Mouse (Mus musculus) neural tube, embryonic 12.5 days (tissue): ENCODE results near the gene Comt. TPM values are rescaled to one million over a fixed set of nuclear protein-coding genes. Genes with fewer than 3 reads are reported as not detected.

Experiments used
- ATAC-seq: fragments of 200-750 bp; cut with Nextera tagmentation; 2 replicates; pipeline ENCODE4 v1.8.0; 2017; ENCODE audit warnings: low read depth, mild to moderate bottlenecking, moderate TSS enrichment, moderate library complexity; ENCODE audit not compliant: low FRiP score
- H3K27ac ChIP-seq: fragments of 300-500 bp; sonication (generic); 2 replicates; pipeline ENCODE4 v1.5.1; 2016
- H3K27me3 ChIP-seq: fragments of 300-500 bp; sonication (generic); replicated peaks from 2 replicates; pipeline ENCODE4 v1.6.1; 2016; ENCODE audit warnings: mild to moderate bottlenecking
- H3K36me3 ChIP-seq: fragments of 300-500 bp; sonication (generic); 2 replicates; pipeline ENCODE4 v1.6.1; 2016; ENCODE audit warnings: mild to moderate bottlenecking
- H3K4me1 ChIP-seq: fragments of 300-500 bp; sonication (generic); 2 replicates; pipeline ENCODE4 v1.6.1; 2016
- H3K4me2 ChIP-seq: fragments of 300-500 bp; sonication (generic); replicated peaks from 2 replicates; pipeline ENCODE4 v1.6.1; 2016; ENCODE audit warnings: mild to moderate bottlenecking
- H3K4me3 ChIP-seq: fragments of 300-500 bp; sonication (generic); 2 replicates; pipeline ENCODE4 v1.5.1; 2016
- H3K9ac ChIP-seq: fragments of 300-500 bp; sonication (generic); 2 replicates; pipeline ENCODE4 v1.6.1; 2016; ENCODE audit warnings: mild to moderate bottlenecking
- H3K9me3 ChIP-seq: fragments of 300-500 bp; sonication (generic); 2 replicates; pipeline ENCODE4 v1.6.1; 2016; ENCODE audit warnings: mild to moderate bottlenecking
- WGBS: fragments of 180-500 bp; shearing (Covaris S2); methylation state at CpG from one replicate; pipeline ENCODE4 v1.1.7; 2016; 5-methylcytosine and 5-hydroxymethylcytosine counted together
- polyA plus RNA-seq: library from polyadenylated mRNA; unstranded; fragments of >200 nt; fragmentation: Nextera tagmentation; extraction: Ambion mirVana; gene quantifications from 2 replicates; pipeline ENCODE4 v1.2.1, GENCODE M21; 2016

Gene Comt
- polyA plus RNA-seq, 1 experiment from 2014 or later: 68.6 TPM

- WGBS: 14% methylated on average over 12 of the region's 12 CpGs
- peaks cover 16% of the 10 kb centered on the region for H3K4me1 ChIP-seq
- ATAC-seq: peak; percentile 27; the same call in 1 of the 2 replicates
- H3K27ac ChIP-seq: no peak overlapping the region
- H3K4me3 ChIP-seq: no peak overlapping the region
- peaks cover 4% of the 10 kb centered on the region; the same call in 1 of the 2 replicates for H3K27me3 ChIP-seq
- H3K36me3 ChIP-seq: no peaks in the 10 kb centered on the region
- no peaks in the 10 kb centered on the region for H3K9me3 ChIP-seq
- H3K4me2 ChIP-seq: peak overlapping the region; percentile 44
- H3K9ac ChIP-seq: 0 out of 2 replicates have a peak overlapping the region, but pooled peaks have one; percentile 14
Measured at GRCm38 (mm10) chr16:18459335-18459954, 32.8 kb upstream of the Comt start.

DNA sequence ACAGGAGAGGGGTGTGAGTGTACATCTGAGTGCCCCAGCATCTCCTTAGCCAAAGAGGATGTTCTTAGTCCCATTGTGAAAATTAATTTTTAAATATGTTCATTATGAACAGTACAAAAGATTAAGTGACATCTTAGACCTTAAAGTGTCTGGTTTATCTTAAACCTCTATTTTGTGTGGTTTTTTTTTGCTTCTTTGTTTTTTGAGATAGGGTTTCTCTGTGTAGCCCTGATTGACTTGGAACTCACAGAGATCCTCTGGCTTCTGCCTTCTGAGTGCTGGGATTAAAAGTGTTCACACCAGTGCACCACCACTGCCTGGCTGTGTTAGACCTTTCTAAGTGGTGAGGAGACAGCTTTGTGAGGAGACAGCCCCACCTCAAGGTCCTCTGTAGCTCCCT is 32.0 kb upstream of the Comt start:
- peaks cover 4% of the 10 kb centered on the region; the same call in 1 of the 2 replicates for H3K27me3 ChIP-seq

GRCm38 (mm10) chr16:18455407-18455806 is 28.8 kb upstream of the Comt start:
- H3K27ac ChIP-seq: no peak overlapping the region
- H3K9ac ChIP-seq: no peak overlapping the region
- ATAC-seq: no peak
- no peaks in the 10 kb centered on the region for H3K27me3 ChIP-seq
- H3K4me1 ChIP-seq: peaks cover 23% of the 10 kb centered on the region
- H3K9me3 ChIP-seq: no peaks in the 10 kb centered on the region
- no peak overlapping the region for H3K4me3 ChIP-seq
- 92% methylated on average over 6 of the region's 6 CpGs for WGBS
- H3K4me2 ChIP-seq: no peak overlapping the region
- H3K36me3 ChIP-seq: no peaks in the 10 kb centered on the region

More for the DNA sequence above, 32.0 kb upstream of the Comt start:
- Histone ChIP-seq H3K9ac (no peak overlapping the region), H3K36me3 (no peaks in the 10 kb centered on the region), H3K4me2 (no peak overlapping the region), H3K4me3 (no peak overlapping the region), H3K27ac (no peak overlapping the region), H3K4me1 (peaks cover 18% of the 10 kb centered on the region), H3K9me3 (no peaks in the 10 kb centered on the region)
- ATAC-seq: no peak

- Histone ChIP-seq H3K9ac (no peak overlapping the region), H3K36me3 (no peaks in the 10 kb centered on the region; the same call in 1 of the 2 replicates), H3K4me2 (no peak overlapping the region), H3K27me3 (no peaks in the 10 kb centered on the region), H3K27ac (no peak overlapping the region), H3K9me3 (no peaks in the 10 kb centered on the region), H3K4me3 (no peak overlapping the region), H3K4me1 (peaks cover 9% of the 10 kb centered on the region; the same call in 1 of the 2 replicates)
- 45% methylated on average over 5 of the region's 5 CpGs for WGBS
- ATAC-seq: no peak
Measured at GRCm38 (mm10) chr16:18453846-18454245, 27.2 kb upstream of the Comt start.

DNA sequence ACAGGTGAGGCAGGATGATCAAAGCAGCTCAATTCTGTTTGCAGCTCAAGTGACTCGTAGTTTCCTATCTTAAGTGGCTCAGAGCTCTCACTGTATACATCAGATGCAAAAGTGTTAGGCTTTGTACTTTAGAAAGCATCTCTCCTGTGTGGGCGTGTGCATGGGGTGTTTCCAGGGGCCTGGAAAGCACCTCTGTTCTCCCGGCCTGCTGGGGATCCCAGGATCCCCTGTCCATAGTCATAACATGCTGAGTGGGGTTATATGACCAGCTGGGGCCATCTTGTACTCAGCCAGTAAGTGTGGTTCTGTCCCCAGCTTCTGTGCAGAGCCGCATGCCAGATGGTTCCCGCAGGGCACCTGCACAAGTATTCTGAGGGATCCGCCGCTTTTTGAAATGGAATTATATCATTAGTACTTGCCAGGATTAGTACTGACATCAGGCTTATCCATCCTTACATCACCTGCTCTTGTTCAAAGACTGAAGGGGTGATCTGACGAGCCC is 25.8 kb upstream of the Comt start:
- Histone ChIP-seq H3K4me3 (no peak overlapping the region), H3K9ac (no peak overlapping the region), H3K27me3 (no peaks in the 10 kb centered on the region), H3K4me1 (peaks cover 8% of the 10 kb centered on the region; the same call in 1 of the 2 replicates), H3K27ac (no peak overlapping the region), H3K9me3 (no peaks in the 10 kb centered on the region), H3K4me2 (no peak overlapping the region), H3K36me3 (no peaks in the 10 kb centered on the region; the same call in 1 of the 2 replicates)
- ATAC-seq: no peak
- WGBS: 87% methylated on average over 8 of the region's 8 CpGs

DNA sequence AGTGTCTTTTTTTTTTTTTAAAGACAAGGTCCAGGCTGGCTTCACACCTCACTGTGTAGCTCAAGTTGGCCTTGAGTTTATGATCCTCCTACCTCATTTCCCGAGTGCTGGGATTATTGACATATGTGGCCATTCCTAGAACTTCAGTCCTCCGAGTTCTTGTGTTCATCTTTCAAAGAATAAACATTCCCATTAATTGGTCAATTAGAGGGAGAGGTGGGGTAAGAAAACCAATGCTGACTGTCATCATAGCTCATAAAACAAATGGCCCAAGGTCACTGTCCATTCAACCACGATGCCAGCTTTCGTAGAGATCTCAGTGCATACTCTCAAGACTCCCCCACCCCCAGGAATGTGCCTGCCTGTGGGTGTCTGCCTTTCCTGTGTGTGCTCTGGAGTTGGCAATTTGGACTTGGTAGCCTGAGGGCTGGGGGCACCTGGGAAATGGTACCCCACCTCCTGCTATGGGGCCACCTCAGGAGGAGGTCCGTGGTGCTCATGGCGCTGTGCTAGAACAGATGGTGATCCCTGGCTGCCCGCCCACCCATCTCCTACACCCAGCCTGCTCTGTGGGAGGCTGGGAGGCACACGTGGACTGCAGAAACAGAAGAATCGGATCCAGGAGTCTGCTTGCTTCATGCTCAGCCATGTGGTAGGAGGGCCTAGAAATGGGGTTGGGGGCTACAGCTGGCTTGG is 25.0 kb upstream of the Comt start:
- peaks cover 8% of the 10 kb centered on the region; the same call in 1 of the 2 replicates for H3K4me1 ChIP-seq
- H3K9ac ChIP-seq: no peak overlapping the region
- no peak overlapping the region for H3K4me2 ChIP-seq
- no peak overlapping the region for H3K27ac ChIP-seq
- 65% methylated on average over 9 of the region's 9 CpGs for WGBS
- no peak for ATAC-seq
- H3K36me3 ChIP-seq: no peaks in the 10 kb centered on the region; the same call in 1 of the 2 replicates
- no peaks in the 10 kb centered on the region for H3K9me3 ChIP-seq
- no peak overlapping the region for H3K4me3 ChIP-seq
- H3K27me3 ChIP-seq: no peaks in the 10 kb centered on the region

- no peaks in the 10 kb centered on the region for H3K27me3 ChIP-seq
- 93% methylated on average over 4 of the region's 4 CpGs for WGBS
- peaks cover 8% of the 10 kb centered on the region; the same call in 1 of the 2 replicates for H3K4me1 ChIP-seq
- H3K4me3 ChIP-seq: no peak overlapping the region
- no peak overlapping the region for H3K9ac ChIP-seq
- no peak overlapping the region for H3K4me2 ChIP-seq
- no peak overlapping the region for H3K27ac ChIP-seq
- no peak for ATAC-seq
- peaks cover 3% of the 10 kb centered on the region; the same call in 1 of the 2 replicates for H3K36me3 ChIP-seq
- no peaks in the 10 kb centered on the region for H3K9me3 ChIP-seq
Measured at GRCm38 (mm10) chr16:18449005-18449404, 22.4 kb upstream of the Comt start.

DNA sequence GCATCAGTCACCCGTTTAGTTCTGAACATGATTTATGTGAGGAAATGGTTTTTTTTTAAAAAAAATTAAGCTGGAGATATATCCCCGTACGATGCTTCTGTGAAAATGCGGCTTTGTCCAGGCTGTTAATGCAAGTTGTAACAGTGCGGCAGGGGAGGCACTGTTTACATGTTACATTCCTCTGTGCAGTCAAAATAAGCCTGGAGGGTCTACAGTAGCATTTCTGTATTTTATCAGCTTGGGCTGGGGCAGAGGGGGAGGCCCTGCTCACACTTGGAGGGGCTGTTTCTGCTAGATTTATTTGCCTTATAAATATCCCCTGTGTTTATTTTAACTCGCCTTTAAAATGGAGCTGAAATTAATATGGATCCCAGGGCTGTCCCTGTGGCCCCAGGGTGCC is 21.5 kb upstream of the Comt start:
- ATAC-seq: no peak
- H3K9ac ChIP-seq: no peak overlapping the region
- peaks cover 5% of the 10 kb centered on the region; the same call in 1 of the 2 replicates for H3K4me1 ChIP-seq
- WGBS: 69% methylated on average over 6 of the region's 6 CpGs
- no peaks in the 10 kb centered on the region for H3K27me3 ChIP-seq
- no peak overlapping the region for H3K4me2 ChIP-seq
- H3K4me3 ChIP-seq: no peak overlapping the region
- H3K9me3 ChIP-seq: no peaks in the 10 kb centered on the region
- peaks cover 3% of the 10 kb centered on the region; the same call in 1 of the 2 replicates for H3K36me3 ChIP-seq
- no peak overlapping the region for H3K27ac ChIP-seq

DNA sequence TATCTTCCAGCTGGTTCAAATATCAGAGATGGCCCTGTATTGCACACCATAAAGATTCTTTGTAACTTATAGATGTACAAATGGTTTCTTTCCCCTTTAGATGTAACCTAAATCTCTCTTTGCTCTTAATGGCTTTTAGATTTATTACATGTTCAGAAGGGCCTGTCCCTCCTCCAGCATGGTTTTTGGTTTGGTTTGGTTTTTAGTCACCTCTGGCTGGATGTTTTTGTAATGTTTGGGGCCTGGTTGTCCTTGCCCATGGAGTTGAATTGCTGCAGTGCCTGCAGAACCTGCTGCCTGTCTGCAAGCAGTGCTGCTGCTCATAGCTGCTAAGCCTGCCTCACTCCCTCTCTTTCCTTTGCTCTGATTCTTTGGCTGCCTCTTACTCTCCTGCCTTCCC is 20.6 kb upstream of the Comt start:
- peaks cover 5% of the 10 kb centered on the region; the same call in 1 of the 2 replicates for H3K4me1 ChIP-seq
- no peak overlapping the region for H3K27ac ChIP-seq
- H3K4me2 ChIP-seq: no peak overlapping the region
- no peak overlapping the region for H3K4me3 ChIP-seq
- H3K27me3 ChIP-seq: no peaks in the 10 kb centered on the region
- ATAC-seq: no peak
- H3K9me3 ChIP-seq: no peaks in the 10 kb centered on the region
- no peak overlapping the region for H3K9ac ChIP-seq
- H3K36me3 ChIP-seq: peaks cover 3% of the 10 kb centered on the region; the same call in 1 of the 2 replicates

DNA sequence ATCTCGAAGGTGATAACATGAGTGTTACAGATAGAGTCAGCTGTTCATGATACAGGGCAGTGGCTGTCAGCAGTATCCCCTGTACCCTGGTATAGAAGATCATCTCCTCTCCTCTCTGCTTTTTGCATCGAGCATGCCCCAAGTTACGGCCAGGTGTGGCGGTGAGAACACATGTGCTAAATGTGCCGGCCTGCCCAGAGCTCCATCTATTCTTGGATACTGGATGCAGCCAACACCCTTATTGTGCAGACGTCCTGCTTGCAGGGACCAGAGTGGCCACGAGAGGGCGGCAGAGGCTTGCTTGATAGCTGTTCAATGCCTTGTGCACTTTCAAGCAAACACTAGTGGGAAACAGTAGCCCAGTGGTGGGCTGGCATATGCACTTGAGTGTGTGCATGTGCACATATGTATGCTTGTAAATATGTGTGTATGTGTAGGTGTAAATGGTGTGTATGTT is 16.8 kb upstream of the Comt start:
- WGBS: 23% methylated on average over 8 of the region's 8 CpGs
- no peak overlapping the region for H3K4me3 ChIP-seq
- peak; percentile 91 for ATAC-seq
- H3K9ac ChIP-seq: no peak overlapping the region
- no peaks in the 10 kb centered on the region for H3K9me3 ChIP-seq
- H3K4me2 ChIP-seq: no peak overlapping the region
- H3K27me3 ChIP-seq: no peaks in the 10 kb centered on the region
- H3K27ac ChIP-seq: no peak overlapping the region
- H3K4me1 ChIP-seq: no peaks in the 10 kb centered on the region
- H3K36me3 ChIP-seq: peaks cover 3% of the 10 kb centered on the region; the same call in 1 of the 2 replicates

GRCm38 (mm10) chr16:18436128-18436527 is 9.5 kb upstream of the Comt start:
- H3K27ac ChIP-seq: no peak overlapping the region
- H3K9me3 ChIP-seq: peaks cover 4% of the 10 kb centered on the region; the same call in 1 of the 2 replicates
- ATAC-seq: no peak
- no peaks in the 10 kb centered on the region for H3K4me1 ChIP-seq
- peaks cover 18% of the 10 kb centered on the region; the same call in 1 of the 2 replicates for H3K36me3 ChIP-seq
- no peak overlapping the region for H3K4me3 ChIP-seq
- H3K4me2 ChIP-seq: no peak overlapping the region
- no peak overlapping the region for H3K9ac ChIP-seq
- no peaks in the 10 kb centered on the region for H3K27me3 ChIP-seq
- 84% methylated on average over 6 of the region's 6 CpGs for WGBS

DNA sequence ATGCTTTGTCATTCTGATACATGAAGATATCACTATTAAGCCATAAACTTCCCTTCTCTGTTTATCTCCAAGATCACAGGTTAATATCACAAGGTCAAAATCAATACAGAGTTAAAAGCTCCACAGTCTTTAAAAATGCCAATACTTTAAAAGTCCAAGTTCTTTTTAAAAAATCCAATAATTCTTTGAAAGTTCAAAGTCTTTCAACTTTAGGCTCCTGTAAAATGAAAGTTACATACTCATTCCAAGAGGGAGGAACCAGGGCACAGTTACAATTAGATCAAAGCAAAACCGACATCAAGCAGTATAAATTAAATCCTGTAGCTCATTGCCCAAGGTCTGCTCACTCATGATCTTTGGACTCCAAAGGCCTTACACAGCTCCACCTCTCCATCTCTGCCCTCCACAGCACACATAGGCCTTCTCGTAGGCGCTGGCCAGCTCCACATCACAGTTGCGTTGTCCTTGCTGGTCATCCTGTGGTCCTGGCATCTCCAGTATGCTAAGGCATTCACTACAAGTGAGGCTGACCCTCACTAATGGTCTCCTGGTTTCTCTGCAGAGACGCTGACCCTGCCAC is 6.8 kb upstream of the Comt start:
- ATAC-seq: no peak
- Histone ChIP-seq H3K27ac (no peak overlapping the region), H3K9me3 (peaks cover 4% of the 10 kb centered on the region; the same call in 1 of the 2 replicates), H3K36me3 (peaks cover 18% of the 10 kb centered on the region; the same call in 1 of the 2 replicates), H3K9ac (no peak overlapping the region), H3K4me2 (no peak overlapping the region), H3K27me3 (no peaks in the 10 kb centered on the region), H3K4me3 (no peak overlapping the region), H3K4me1 (no peaks in the 10 kb centered on the region)
- 91% methylated on average over 5 of the region's 5 CpGs for WGBS
